Mouse (Mus musculus) olfactory bulb, adult 2 months (tissue): ENCODE measurements around the gene Rhob.

Experiments used
- CTCF ChIP-seq: fragments of 200-500 bp; IDR thresholded peaks from 2 replicates; pipeline ENCODE4 v1.5.1; 2012; ENCODE audit warnings: low read depth, mild to moderate bottlenecking, low read length, moderate library complexity; ENCODE audit not compliant: insufficient read depth
- POLR2A ChIP-seq: fragments of 200-500 bp; IDR thresholded peaks from 2 replicates; pipeline ENCODE4 v1.6.1; 2012; ENCODE audit warnings: mild to moderate bottlenecking, low read depth, low read length, moderate library complexity; ENCODE audit not compliant: insufficient read depth

DNA sequence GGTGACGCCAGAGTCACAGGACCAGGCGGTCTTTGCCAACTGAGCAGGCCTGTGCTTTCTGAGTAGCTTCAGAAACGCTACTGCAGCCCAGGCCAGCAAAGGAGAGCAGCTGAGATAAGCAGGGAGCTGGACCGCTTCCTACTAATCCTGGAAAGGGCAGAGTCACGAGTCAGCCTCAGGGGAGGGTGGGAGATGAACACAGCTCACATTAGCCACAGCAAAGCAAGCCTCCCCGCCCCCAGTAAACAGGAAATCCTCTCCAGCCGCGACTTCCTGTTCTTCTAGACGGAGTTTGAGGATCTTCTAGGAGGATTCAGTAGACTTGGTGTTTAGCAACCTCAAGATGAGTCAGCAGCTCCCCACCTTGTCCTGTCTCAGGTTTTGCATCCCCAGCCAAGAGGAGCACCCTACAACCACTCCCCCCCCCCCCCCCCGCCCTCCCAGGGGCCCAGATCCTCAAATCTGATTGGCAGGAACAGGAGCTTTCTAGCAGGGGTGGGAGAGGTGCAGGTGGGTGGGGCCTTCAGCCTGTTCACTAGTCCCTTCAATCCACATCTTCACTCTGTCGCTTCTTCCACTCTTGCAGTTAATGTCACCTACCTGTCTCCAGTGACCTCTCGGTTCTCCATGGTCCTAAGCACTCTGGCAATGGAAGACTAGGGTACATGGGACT lies 21.7 kb upstream of the Rhob start:
- TF ChIP-seq CTCF (no peak), POLR2A (no peak)
